Mouse (Mus musculus) spleen, adult 2 months (tissue): ENCODE data around the gene Kcnj14.

Experiments used
- CTCF ChIP-seq: fragments of 200-500 bp; IDR thresholded peaks from 2 replicates; pipeline ENCODE4 v1.5.1; 2011; ENCODE audit warnings: mild to moderate bottlenecking, inconsistent platforms; ENCODE audit not compliant: insufficient read depth, insufficient read length, insufficient replicate concordance; ENCODE audit errors: extremely low read depth
- POLR2A ChIP-seq: fragments of 200-500 bp; IDR thresholded peaks from 2 replicates; pipeline ENCODE4 v1.6.1; 2011; ENCODE audit warnings: low read depth, low read length, inconsistent platforms

- no peak for TF ChIP-seq CTCF
- no peak for TF ChIP-seq POLR2A
Measured at GRCm38 (mm10) chr7:45859008-45859407, 34.4 kb upstream of the Kcnj14 start.
